Mouse (Mus musculus) MEL (cell line): ENCODE measurements at regions not wholly inside any gene's neighbourhood (a gene's known extent, or its start where the extent isn't known, plus 50 kb on each side); places are given as distances from the start of the nearest gene placed in this dataset.
A peak's percentile ranks its signal among the peaks of the same experiment; 100 is the strongest.

ENCODE experiments used
- DNase-seq: peaks from one replicate; pipeline ENCODE4 v3.0.0; 2011; ENCODE audit warnings: low read depth, low spot score
- H3K27ac ChIP-seq: 2 replicates; pipeline ENCODE4 v1.5.1; 2012; ENCODE audit warnings: low read depth, mild to moderate bottlenecking, control low read depth, low read length, moderate library complexity; ENCODE audit not compliant: control insufficient read depth
- H3K27me3 ChIP-seq, 2 experiments: fragments of 150-350 bp in 1 of 2; sonication (generic) in 1 of 2; 2 replicates each; pipeline ENCODE4 v1.6.1; 2012; ENCODE audit warnings: low read length in 2 of 2, mild to moderate bottlenecking in 2 of 2, improper control_type of control experiment in 1 of 2, moderate library complexity in 1 of 2; ENCODE audit not compliant: insufficient read depth in 2 of 2, control insufficient read depth in 1 of 2
- H3K36me3 ChIP-seq, 2 experiments: 2 replicates each; pipeline ENCODE4 v1.6.1; 2012 to 2014; ENCODE audit warnings: low read length in 2 of 2, improper control_type of control experiment in 1 of 2, inconsistent platforms in 1 of 2, mild to moderate bottlenecking in 1 of 2; ENCODE audit not compliant: insufficient read depth in 2 of 2, control insufficient read depth in 1 of 2
- H3K4me1 ChIP-seq, 2 experiments: fragments of 150-350 bp in 1 of 2; sonication (generic) in 1 of 2; 2 replicates each; pipeline ENCODE4 v1.6.1; 2012; ENCODE audit warnings: low read length in 2 of 2, improper control_type of control experiment in 1 of 2, mild to moderate bottlenecking in 1 of 2; ENCODE audit not compliant: insufficient read depth in 2 of 2, control insufficient read depth in 1 of 2
- H3K4me3 ChIP-seq, 2 experiments: fragments of 150-350 bp in 1 of 2; sonication (generic) in 1 of 2; 2 replicates each; pipeline ENCODE4 v1.5.1; 2012; ENCODE audit warnings: low read depth in 2 of 2, low read length in 2 of 2, mild to moderate bottlenecking in 2 of 2, moderate library complexity in 2 of 2, control low read depth in 1 of 2, improper control_type of control experiment in 1 of 2; ENCODE audit not compliant: control insufficient read depth in 1 of 2, insufficient read depth in 1 of 2
- H3K79me2 ChIP-seq: 2 replicates; pipeline ENCODE4 v1.6.1; 2012; ENCODE audit warnings: mild to moderate bottlenecking, low read length, moderate library complexity; ENCODE audit not compliant: control insufficient read depth, poor library complexity, insufficient read depth
- H3K9ac ChIP-seq: 2 replicates; pipeline ENCODE4 v1.6.1; 2012; ENCODE audit warnings: low read depth, mild to moderate bottlenecking, control low read depth, low read length, moderate library complexity; ENCODE audit not compliant: control insufficient read depth, poor library complexity, severe bottlenecking
- H3K9me3 ChIP-seq: fragments of 150-350 bp; sonication (generic); replicated peaks from 2 replicates; pipeline ENCODE4 v1.6.1; 2012; ENCODE audit warnings: mild to moderate bottlenecking, low read length, improper control_type of control experiment, moderate library complexity; ENCODE audit not compliant: insufficient read depth
- CTCF ChIP-seq, 3 experiments: IDR thresholded peaks in 2 of 3; conservative IDR thresholded peaks in 1 of 3; 2 replicates each; pipeline ENCODE4 v1.5.1; 2011 to 2012; ENCODE audit warnings: low read length in 3 of 3, low read depth in 2 of 3, mild to moderate bottlenecking in 2 of 3, improper control_type of control experiment in 1 of 3, inconsistent platforms in 1 of 3, mixed read lengths in 1 of 3, moderate library complexity in 1 of 3; ENCODE audit not compliant: control insufficient read depth in 1 of 3, insufficient read depth in 1 of 3, poor library complexity in 1 of 3, severe bottlenecking in 1 of 3
- EP300 ChIP-seq, 2 experiments: IDR thresholded peaks; 2 replicates each; pipeline ENCODE4 v1.6.1; 2011; ENCODE audit warnings: improper control_type of control experiment in 2 of 2, low read length in 2 of 2, low read depth in 1 of 2, mild to moderate bottlenecking in 1 of 2
- HCFC1 ChIP-seq: IDR thresholded peaks from 2 replicates; pipeline ENCODE4 v1.6.1; 2012; ENCODE audit warnings: low read depth, mild to moderate bottlenecking, inconsistent platforms, low read length, improper control_type of control experiment, moderate library complexity
- MAX ChIP-seq: IDR thresholded peaks from 2 replicates; pipeline ENCODE4 v1.6.1; 2011; ENCODE audit warnings: low read length, improper control_type of control experiment
- MAZ ChIP-seq: IDR thresholded peaks from 2 replicates; pipeline ENCODE4 v1.6.1; 2012; ENCODE audit warnings: low read depth, mild to moderate bottlenecking, inconsistent platforms, low read length, improper control_type of control experiment
- MXI1 ChIP-seq: IDR thresholded peaks from 2 replicates; pipeline ENCODE4 v1.6.1; 2011; ENCODE audit warnings: mild to moderate bottlenecking, low read depth, low read length, improper control_type of control experiment
- NELFE ChIP-seq: IDR thresholded peaks from 2 replicates; pipeline ENCODE4 v1.6.1; 2011; ENCODE audit warnings: low read depth, low read length, improper control_type of control experiment
- NRF1 ChIP-seq: IDR thresholded peaks from 2 replicates; pipeline ENCODE4 v1.6.1; 2014; ENCODE audit warnings: low read depth, mild to moderate bottlenecking, inconsistent platforms, low read length, improper control_type of control experiment, moderate library complexity; ENCODE audit not compliant: poor library complexity, insufficient read depth, severe bottlenecking
- POLR2A ChIP-seq, 2 experiments: IDR thresholded peaks; 2 replicates each; pipeline ENCODE4 v1.6.1; 2011 to 2012; ENCODE audit warnings: low read length in 2 of 2, mild to moderate bottlenecking in 2 of 2, control low read depth in 1 of 2, improper control_type of control experiment in 1 of 2, low read depth in 1 of 2, moderate library complexity in 1 of 2; ENCODE audit not compliant: control insufficient read depth in 1 of 2, insufficient read depth in 1 of 2, poor library complexity in 1 of 2
- POLR2AphosphoS5 ChIP-seq: IDR thresholded peaks from 2 replicates; pipeline ENCODE4 v1.6.1; 2012; ENCODE audit warnings: low read depth, borderline replicate concordance, mild to moderate bottlenecking, inconsistent platforms, low read length, moderate library complexity, mixed read lengths
- SIN3A ChIP-seq: IDR thresholded peaks from 2 replicates; pipeline ENCODE4 v1.6.1; 2012; ENCODE audit warnings: low read length, improper control_type of control experiment, inconsistent platforms
- TCF12 ChIP-seq: IDR thresholded peaks from 2 replicates; pipeline ENCODE4 v1.6.1; 2014; ENCODE audit warnings: low read depth, mild to moderate bottlenecking, inconsistent platforms, low read length, improper control_type of control experiment, moderate library complexity
- ZMIZ1 ChIP-seq: IDR thresholded peaks from 2 replicates; pipeline ENCODE4 v1.6.1; 2012; ENCODE audit warnings: low read depth, mild to moderate bottlenecking, inconsistent platforms, low read length, improper control_type of control experiment, moderate library complexity
- ZNF384 ChIP-seq: IDR thresholded peaks from 2 replicates; pipeline ENCODE4 v1.6.1; 2012; ENCODE audit warnings: low read depth, mild to moderate bottlenecking, inconsistent platforms, low read length, improper control_type of control experiment

DNA sequence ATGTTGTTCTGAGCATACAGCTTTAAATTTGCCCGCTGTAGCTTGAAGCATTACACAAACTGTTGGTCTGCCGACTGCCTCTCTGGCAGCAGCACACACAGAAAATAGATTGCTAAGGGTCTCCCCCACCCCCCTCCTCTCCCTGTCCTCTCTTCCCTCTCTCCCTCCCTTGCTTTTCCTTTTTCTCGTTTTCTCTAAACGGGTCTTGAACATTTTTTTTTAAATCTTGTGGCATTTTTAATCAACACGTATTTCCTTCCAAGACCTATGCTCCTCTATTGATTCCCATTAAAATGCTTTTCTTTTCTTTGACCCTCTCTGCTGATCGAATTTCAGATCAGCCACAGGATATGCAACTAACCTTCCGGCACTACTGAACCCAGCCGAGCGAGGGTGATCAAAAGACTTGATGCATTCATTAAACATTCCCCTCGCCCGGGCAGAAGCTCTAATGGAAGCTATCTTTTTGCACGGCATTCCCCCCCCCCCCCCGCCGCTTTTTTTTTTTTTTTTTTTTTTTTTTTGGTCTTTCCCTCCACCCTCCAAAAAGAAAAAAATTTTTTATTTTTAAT, 86.9 kb upstream of the Arid1b start:
- Histone ChIP-seq H3K27ac (peak overlapping the region; percentile 60; the same call in 1 of the 2 replicates), H3K79me2 (peaks cover 2% of the 10 kb centered on the region), H3K27me3 (peaks cover 3 to 4% of the 10 kb centered on the region in 2 experiments), H3K36me3 (peaks cover 0 to 9% of the 10 kb centered on the region in 2 experiments; a peak in 2 of 4 replicates), H3K9me3 (no peaks in the 10 kb centered on the region), H3K9ac (peak overlapping the region; percentile 74), H3K4me1 (peaks cover 0 to 3% of the 10 kb centered on the region in 2 experiments; a peak in 2 of 4 replicates), H3K4me3 (peak overlapping the region; percentile 66 to 81)
- DNase-seq = peak; percentile 57
- TF ChIP-seq MXI1 = 0 out of 2 replicates have a peak, but pooled peaks have one; percentile 20
- no peak for TF ChIP-seq MAX
- peak; percentile 26; the same call in 1 of the 2 replicates for TF ChIP-seq SIN3A
- TF ChIP-seq ZNF384 = peak; percentile 76
- TF ChIP-seq CTCF (IDR thresholded peaks at IDR 0.05 in 2 of 3, conservative IDR thresholded peaks at IDR 0.05 in 1 of 3; ENCODE audit: control insufficient read depth in 1 of 3, insufficient read depth in 1 of 3, low read depth in 2 of 3, low read length in 3 of 3, poor library complexity in 1 of 3, severe bottlenecking in 1 of 3) = no peak

- Histone ChIP-seq H3K9me3 (no peaks in the 10 kb centered on the region), H3K4me3 (peak overlapping the region; percentile 64 to 81), H3K79me2 (peaks cover 2% of the 10 kb centered on the region), H3K9ac (peak overlapping the region; percentile 99), H3K36me3 (peaks cover 0 to 9% of the 10 kb centered on the region in 2 experiments; a peak in 2 of 4 replicates), H3K4me1 (peaks cover 0 to 3% of the 10 kb centered on the region in 2 experiments; a peak in 2 of 4 replicates), H3K27ac (peak overlapping the region; percentile 79), H3K27me3 (peaks cover 3% of the 10 kb centered on the region in 2 experiments)
- TF ChIP-seq NRF1 (peak; percentile 74), TCF12 (0 out of 2 replicates have a peak, but pooled peaks have one; percentile 4), MXI1 (no peak), ZNF384 (0 out of 2 replicates have a peak, but pooled peaks have one; percentile 2), EP300 (IDR thresholded peaks at IDR 0.05; ENCODE audit: low read depth in 1 of 2, low read length in 2 of 2) (0 out of 4 replicates have a peak, but pooled peaks of 1 of the 2 experiments have one; percentile 9), NELFE (peak; percentile 40; the same call in 1 of the 2 replicates), POLR2A (IDR thresholded peaks at IDR 0.05; ENCODE audit: control insufficient read depth in 1 of 2, insufficient read depth in 1 of 2, low read depth in 1 of 2, low read length in 2 of 2, poor library complexity in 1 of 2) (peak in 1 of 2 experiments; percentile 56; a peak in 2 of 4 replicates), SIN3A (peak; percentile 56), HCFC1 (no peak), ZMIZ1 (no peak), MAZ (peak; percentile 73), POLR2AphosphoS5 (no peak), MAX (peak; percentile 37; the same call in 1 of the 2 replicates)
- peak; percentile 80 for DNase-seq
Measured at GRCm38 (mm10) chr17:4907841-4908571, 86.1 kb upstream of the Arid1b start.
